Comparison of ENCODE assay signal across 9 mouse cellular contexts in the genomic region with DNA sequence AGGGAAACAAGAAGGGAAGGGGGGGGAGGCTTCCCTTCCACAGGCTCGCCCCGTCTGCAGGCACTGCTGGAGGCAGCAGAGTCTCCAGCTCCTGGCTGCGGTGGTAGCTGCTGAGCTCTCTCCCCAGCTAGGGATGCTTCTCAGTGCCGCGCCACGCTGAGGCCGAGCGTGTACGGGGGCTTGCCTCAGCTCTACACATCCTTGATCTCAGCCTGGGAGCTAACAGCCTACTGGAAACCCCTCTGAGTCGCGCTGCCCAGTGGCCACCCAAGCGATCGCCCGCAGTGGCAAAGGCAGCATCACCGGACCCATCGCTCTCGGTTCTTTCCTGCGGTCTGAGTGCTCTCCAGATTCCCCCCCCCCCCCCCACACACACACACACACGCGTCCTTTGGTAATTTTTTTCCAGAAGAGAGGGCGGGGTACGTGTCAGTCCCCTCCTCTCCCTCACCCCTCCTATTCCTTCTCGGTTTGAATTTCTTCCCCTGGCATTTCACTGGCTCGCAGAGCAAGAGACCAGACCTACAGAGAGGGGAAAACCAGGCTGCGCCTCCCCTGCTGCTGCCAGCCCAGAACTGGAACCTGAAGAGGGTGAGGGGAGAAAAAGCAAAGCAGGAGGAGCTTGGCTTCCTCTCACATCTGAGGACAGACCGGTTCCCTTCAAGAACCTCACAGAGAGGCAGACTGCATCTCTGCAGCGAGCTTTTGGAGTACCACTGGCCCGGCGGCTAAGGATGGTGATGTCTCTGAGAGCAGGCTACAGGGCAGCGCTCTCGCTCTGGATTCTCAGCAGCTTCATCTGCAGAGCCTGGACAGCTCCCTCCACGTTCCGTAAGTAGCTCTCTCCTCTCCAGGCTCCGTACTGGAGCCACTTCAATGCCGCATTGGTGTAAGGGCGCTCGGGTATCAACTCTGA. TPM values are rescaled to one million over a fixed set of nuclear protein-coding genes. Genes with fewer than 3 reads are reported as not detected.
DNase-seq lines count a peak whose midpoint lies in the region; ATAC-seq and TF ChIP-seq lines count a peak whose summit lies in the region.
"Had no signal": no experiment of that assay in that cellular context is flagged by ENCODE, and none has a peak within 500 bp of the region (broad histone marks: within the 10 kb centered on the region; RNA-seq: fewer than 3 reads in every experiment).

No protein-coding gene starts in this region.

- H3K4me3 ChIP-seq in liver, embryonic 12.5 days = no peak overlapping the region
- 0 out of 2 replicates have a peak overlapping the region, but pooled peaks have one; percentile 14 for H3K4me3 ChIP-seq in embryonic facial prominence, embryonic 11.5 days (ENCODE audit: low read depth, low read length)
- peak overlapping the region; percentile 50 for H3K4me3 ChIP-seq in hindbrain, postnatal 0 days (ENCODE audit: low read length)
- peak overlapping the region; percentile 64 for H3K4me3 ChIP-seq in midbrain, embryonic 10.5 days
- no peak overlapping the region for H3K4me3 ChIP-seq in stomach, postnatal 0 days (ENCODE audit: low read depth, low read length)

- TF ChIP-seq EP300 in stomach, postnatal 0 days (optimal IDR thresholded peaks at IDR 0.05) = no peak

- H3K36me3 ChIP-seq in liver, embryonic 12.5 days = no peaks in the 10 kb centered on the region
- no peaks in the 10 kb centered on the region for H3K36me3 ChIP-seq in embryonic facial prominence, embryonic 11.5 days (replicated peaks; ENCODE audit: control insufficient read depth, insufficient read depth, low read depth, low read length)
- no peaks in the 10 kb centered on the region for H3K36me3 ChIP-seq in hindbrain, postnatal 0 days (ENCODE audit: insufficient read depth, low read length)
- H3K36me3 ChIP-seq in midbrain, embryonic 10.5 days = no peaks in the 10 kb centered on the region
- H3K36me3 ChIP-seq in stomach, postnatal 0 days (ENCODE audit: control insufficient read depth, insufficient read depth, low read length) = no peaks in the 10 kb centered on the region

- WGBS in liver, embryonic 12.5 days (ENCODE audit: insufficient replicate concordance) = 7% methylated on average over 36 of the region's 37 CpGs
- 2% methylated on average over 35 of the region's 37 CpGs for WGBS in embryonic facial prominence, embryonic 11.5 days
- under 1% methylated on average over 26 of the region's 37 CpGs for WGBS in hindbrain, postnatal 0 days
- WGBS in midbrain, embryonic 10.5 days = 2% methylated on average over 33 of the region's 37 CpGs
- 5% methylated on average over 33 of the region's 37 CpGs for WGBS in stomach, postnatal 0 days

- no peak overlapping the region for H3K4me2 ChIP-seq in liver, embryonic 12.5 days
- H3K4me2 ChIP-seq in embryonic facial prominence, embryonic 11.5 days (ENCODE audit: low read depth, low read length) = peak overlapping the region; percentile 29
- H3K4me2 ChIP-seq in hindbrain, postnatal 0 days (ENCODE audit: low read depth, low read length) = peak overlapping the region; percentile 57
- no peak overlapping the region for H3K4me2 ChIP-seq in stomach, postnatal 0 days (replicated peaks; ENCODE audit: low read depth)

- no peaks in the 10 kb centered on the region for H3K9me3 ChIP-seq in liver, embryonic 12.5 days (replicated peaks)
- no peaks in the 10 kb centered on the region for H3K9me3 ChIP-seq in embryonic facial prominence, embryonic 11.5 days (replicated peaks; ENCODE audit: control insufficient read depth, low read length)
- no peaks in the 10 kb centered on the region for H3K9me3 ChIP-seq in hindbrain, postnatal 0 days (ENCODE audit: low read length)
- H3K9me3 ChIP-seq in midbrain, embryonic 10.5 days (replicated peaks) = no peaks in the 10 kb centered on the region
- H3K9me3 ChIP-seq in stomach, postnatal 0 days (ENCODE audit: control insufficient read depth, low read length) = no peaks in the 10 kb centered on the region

- no peaks in the 10 kb centered on the region for H3K4me1 ChIP-seq in liver, embryonic 12.5 days
- H3K4me1 ChIP-seq in embryonic facial prominence, embryonic 11.5 days (ENCODE audit: control insufficient read depth, insufficient read depth, low read length) = no peaks in the 10 kb centered on the region
- no peaks in the 10 kb centered on the region for H3K4me1 ChIP-seq in hindbrain, postnatal 0 days (ENCODE audit: insufficient read depth, low read length)
- peaks cover 15% of the 10 kb centered on the region; the same call in 1 of the 2 replicates for H3K4me1 ChIP-seq in midbrain, embryonic 10.5 days
- H3K4me1 ChIP-seq in stomach, postnatal 0 days (replicated peaks; ENCODE audit: control insufficient read depth, insufficient read depth) = no peaks in the 10 kb centered on the region

- TF ChIP-seq CTCF in hindbrain, postnatal 0 days (IDR thresholded peaks at IDR 0.05; ENCODE audit: low read depth) = peak; percentile 22; the same call in 1 of the 2 replicates
- TF ChIP-seq CTCF in stomach, postnatal 0 days (IDR thresholded peaks at IDR 0.05; ENCODE audit: low read depth) = no peak

- H3K27ac ChIP-seq in liver, embryonic 12.5 days = no peak overlapping the region
- H3K27ac ChIP-seq in embryonic facial prominence, embryonic 11.5 days (replicated peaks; ENCODE audit: low read depth, low read length) = no peak overlapping the region
- peak overlapping the region; percentile 89 for H3K27ac ChIP-seq in hindbrain, postnatal 0 days
- H3K27ac ChIP-seq in midbrain, embryonic 10.5 days (replicated peaks) = peak overlapping the region; percentile 38
- H3K27ac ChIP-seq in stomach, postnatal 0 days (replicated peaks) = no peak overlapping the region

- ATAC-seq in liver, embryonic 12.5 days = no peak
- ATAC-seq in embryonic facial prominence, embryonic 11.5 days (replicated peaks; ENCODE audit: insufficient number of reproducible peaks, low FRiP score, low TSS enrichment, low read depth) = peak; percentile 73
- ATAC-seq in hindbrain, postnatal 0 days = peak; percentile 89
- peak; percentile 32; the same call in 1 of the 2 replicates for ATAC-seq in stomach, postnatal 0 days (ENCODE audit: low FRiP score, low TSS enrichment)

- peaks cover 14% of the 10 kb centered on the region for H3K27me3 ChIP-seq in liver, embryonic 12.5 days (replicated peaks)
- 0 out of 2 replicates have a peak, but pooled peaks cover 2% of the 10 kb centered on the region for H3K27me3 ChIP-seq in embryonic facial prominence, embryonic 11.5 days (ENCODE audit: control insufficient read depth, insufficient read depth, low read length)
- H3K27me3 ChIP-seq in hindbrain, postnatal 0 days (ENCODE audit: insufficient read depth, low read length) = no peaks in the 10 kb centered on the region
- peaks cover 6% of the 10 kb centered on the region for H3K27me3 ChIP-seq in midbrain, embryonic 10.5 days (ENCODE audit: low read depth, poor library complexity, severe bottlenecking)
- H3K27me3 ChIP-seq in stomach, postnatal 0 days (ENCODE audit: control insufficient read depth, insufficient read depth, low read length) = no peaks in the 10 kb centered on the region

- DNase-seq in liver = peak; percentile 8
- peak; percentile 66 for DNase-seq in embryonic facial prominence, embryonic 11.5 days (ENCODE audit: low spot score)
- peak; percentile 77 for DNase-seq in hindbrain, postnatal 0 days (ENCODE audit: low spot score)
- peak; percentile 51 for DNase-seq in midbrain, embryonic 10.5 days (ENCODE audit: low spot score)
- DNase-seq in stomach, postnatal 0 days (ENCODE audit: low spot score) = peak; percentile 13
- no peak for DNase-seq in gastrocnemius, postnatal 14 days
- DNase-seq in spleen, postnatal 14 days (ENCODE audit: low spot score in 2 of 2) = no peak

- intact Hi-C loops in gastrocnemius, postnatal 14 days (cut with DNase I; ENCODE audit: low total_unique reads) = no loop called here

- H3K9ac ChIP-seq in liver, embryonic 12.5 days = no peak overlapping the region
- H3K9ac ChIP-seq in embryonic facial prominence, embryonic 11.5 days (replicated peaks; ENCODE audit: low read length) = no peak overlapping the region
- H3K9ac ChIP-seq in hindbrain, postnatal 0 days (replicated peaks; ENCODE audit: low read length) = peak overlapping the region; percentile 49
- no peak overlapping the region for H3K9ac ChIP-seq in stomach, postnatal 0 days (ENCODE audit: low read length)

RNA-seq across cellular contexts. Expression of a gene that starts 0.7 kb away (rescaled TPM):
- polyA plus RNA-seq in liver, embryonic 12.5 days (2016; fragmentation: Nextera tagmentation; extraction: Ambion mirVana) = 0.45 and 0.63 TPM in 2 replicates
- 5.5 and 6.7 TPM in 2 replicates for polyA plus RNA-seq in embryonic facial prominence, embryonic 11.5 days (2014; fragmentation: Nextera tagmentation; extraction: Ambion mirVana)
- total RNA-seq in hindbrain, postnatal 0 days (2014; rRNA removed) = 63.1 and 76.6 TPM in 2 replicates
- polyA plus RNA-seq in hindbrain, postnatal 0 days (2015; fragmentation: Nextera tagmentation; extraction: Ambion mirVana) = 38.1 and 39.8 TPM in 2 replicates
- polyA plus RNA-seq in midbrain, embryonic 10.5 days (2016; fragmentation: Nextera tagmentation; extraction: Ambion mirVana) = 23.2 and 30.4 TPM in 2 replicates
- 0.36 and 0.55 TPM in 2 replicates for polyA plus RNA-seq in stomach, postnatal 0 days (2015; fragmentation: Nextera tagmentation; extraction: Ambion mirVana)
- 10 to 100 TPM in 1 of 2 experiments, 1 to 10 TPM in 1; 8.8 to 10.6 TPM for total RNA-seq in gastrocnemius, postnatal 14 days (2021)
- total RNA-seq: MEL had no signal

Comparison
In these comparisons a context has a peak if more than half of its experiments do, and no peak if none do; other contexts are left out.
1. DNase-seq: peak in liver (single experiment), embryonic facial prominence, embryonic 11.5 days (single experiment), hindbrain, postnatal 0 days (single experiment), midbrain, embryonic 10.5 days (single experiment) and stomach, postnatal 0 days (single experiment); none in gastrocnemius, postnatal 14 days (single experiment) and spleen, postnatal 14 days (0 of 2).
2. H3K27ac ChIP-seq: peak in hindbrain, postnatal 0 days (single experiment) and midbrain, embryonic 10.5 days (single experiment); none in liver, embryonic 12.5 days (single experiment), embryonic facial prominence, embryonic 11.5 days (single experiment) and stomach, postnatal 0 days (single experiment).
3. H3K4me2 ChIP-seq: peak in embryonic facial prominence, embryonic 11.5 days (single experiment) and hindbrain, postnatal 0 days (single experiment); none in liver, embryonic 12.5 days (single experiment) and stomach, postnatal 0 days (single experiment).
4. H3K4me3 ChIP-seq: peak in embryonic facial prominence, embryonic 11.5 days (single experiment), hindbrain, postnatal 0 days (single experiment) and midbrain, embryonic 10.5 days (single experiment); none in liver, embryonic 12.5 days (single experiment) and stomach, postnatal 0 days (single experiment).